Mouse (Mus musculus): ENCODE measurements around the gene Ccp110. TPM values are rescaled to one million over a fixed set of nuclear protein-coding genes. Genes with fewer than 3 reads are reported as not detected.

The Ccp110 gene
- polyA plus RNA-seq, 1 experiment: 0.41 TPM

GRCm38 (mm10) chr7:118778561-118778960 lies 66.2 kb downstream of the Ccp110 start:
- no peaks in the 10 kb centered on the region for H3K4me1 ChIP-seq (ENCODE audit: control insufficient read depth, insufficient read depth, insufficient read length, low read length)
- peaks cover 31% of the 10 kb centered on the region for H3K36me3 ChIP-seq (ENCODE audit: control insufficient read depth, insufficient read depth, low read length)
- no peak overlapping the region for H3K27ac ChIP-seq (ENCODE audit: insufficient read depth, low read depth, low read length)
- no peak overlapping the region for H3K4me3 ChIP-seq (ENCODE audit: low read depth, low read length)
- no peaks in the 10 kb centered on the region for H3K27me3 ChIP-seq (ENCODE audit: control insufficient read depth, insufficient read depth, low read length)
- WGBS: 81% methylated on average over 6 of the region's 6 CpGs
- no peak for TF ChIP-seq CTCF (IDR thresholded peaks at IDR 0.05; ENCODE audit: extremely low read depth, insufficient read length, insufficient replicate concordance, low read depth, low read length)
- TF ChIP-seq POLR2A (IDR thresholded peaks at IDR 0.05; ENCODE audit: low read depth, low read length): no peak

- Histone ChIP-seq H3K36me3 (ENCODE audit: control insufficient read depth, insufficient read depth, low read length) (peaks cover 27% of the 10 kb centered on the region), H3K4me1 (ENCODE audit: control insufficient read depth, insufficient read depth, insufficient read length, low read length) (no peaks in the 10 kb centered on the region), H3K4me3 (ENCODE audit: low read depth, low read length) (no peak overlapping the region), H3K27me3 (ENCODE audit: control insufficient read depth, insufficient read depth, low read length) (no peaks in the 10 kb centered on the region), H3K27ac (ENCODE audit: insufficient read depth, low read depth, low read length) (no peak overlapping the region)
- no peak for TF ChIP-seq CTCF (IDR thresholded peaks at IDR 0.05; ENCODE audit: extremely low read depth, insufficient read length, insufficient replicate concordance, low read depth, low read length)
- no peak for TF ChIP-seq POLR2A (IDR thresholded peaks at IDR 0.05; ENCODE audit: low read depth, low read length)
- WGBS: 91% methylated on average over 11 of the region's 11 CpGs
Measured at GRCm38 (mm10) chr7:118783305-118784001, 71.1 kb downstream of the Ccp110 start.

GRCm38 (mm10) chr7:118786091-118786490 lies 73.7 kb downstream of the Ccp110 start:
- Histone ChIP-seq H3K4me3 (ENCODE audit: low read depth, low read length) (no peak overlapping the region), H3K4me1 (ENCODE audit: control insufficient read depth, insufficient read depth, insufficient read length, low read length) (no peaks in the 10 kb centered on the region), H3K27me3 (ENCODE audit: control insufficient read depth, insufficient read depth, low read length) (no peaks in the 10 kb centered on the region), H3K36me3 (ENCODE audit: control insufficient read depth, insufficient read depth, low read length) (peaks cover 7% of the 10 kb centered on the region), H3K27ac (ENCODE audit: insufficient read depth, low read depth, low read length) (no peak overlapping the region)
- TF ChIP-seq CTCF (IDR thresholded peaks at IDR 0.05; ENCODE audit: extremely low read depth, insufficient read length, insufficient replicate concordance, low read depth, low read length): no peak
- no peak for TF ChIP-seq POLR2A (IDR thresholded peaks at IDR 0.05; ENCODE audit: low read depth, low read length)
- WGBS: 89% methylated on average over 6 of the region's 6 CpGs

Other genes starting within 250 kb of the Ccp110 start
- gene Itpripl2, start 220.6 kb upstream of the Ccp110 start, polyA plus RNA-seq (2012; rRNA removed): 12.4 and 31.6 TPM in 2 replicates
- gene Coq7, start 179.2 kb upstream of the Ccp110 start, polyA plus RNA-seq (2012; rRNA removed): 26.8 and 45.1 TPM in 2 replicates
- gene Tmc7, start 127.8 kb upstream of the Ccp110 start, polyA plus RNA-seq (2012; rRNA removed): 2.1 and 4.9 TPM in 2 replicates
- gene Tmc5, start 115.3 kb upstream of the Ccp110 start, polyA plus RNA-seq (2012; rRNA removed): 19.6 and 26.4 TPM in 2 replicates
- 535 and 645 TPM in 2 replicates for gene Gde1, start 6.8 kb upstream of the Ccp110 start, polyA plus RNA-seq (2012; rRNA removed)
- gene Vps35l, start 27.7 kb downstream of the Ccp110 start, polyA plus RNA-seq (2012; rRNA removed): 18.3 and 29.9 TPM in 2 replicates
- gene Iqck, start 143.2 kb downstream of the Ccp110 start, polyA plus RNA-seq (2012; rRNA removed): 0.15 and 0.48 TPM in 2 replicates
- gene Knop1, start 143.7 kb downstream of the Ccp110 start, polyA plus RNA-seq (2012; rRNA removed): 1.3 and 1.9 TPM in 2 replicates

Data from small intestine, adult 2 months (tissue).